Comparison of ENCODE assay signal across 12 mouse cellular contexts in genomic region chr1:37628749-37629148, GRCm38 (mm10).
DNase-seq lines count a peak whose midpoint lies in the region; ATAC-seq and TF ChIP-seq lines count a peak whose summit lies in the region.
"Had no signal": no experiment of that assay in that cellular context is flagged by ENCODE, and none has a peak within 500 bp of the region (broad histone marks: within the 10 kb centered on the region; RNA-seq: fewer than 3 reads in every experiment).

No protein-coding gene starts in this region.

- TF ChIP-seq CTCF in midbrain, postnatal 0 days (IDR thresholded peaks at IDR 0.05) = no peak

- H3K4me1 ChIP-seq in forebrain, embryonic 16.5 days (replicated peaks; ENCODE audit: control insufficient read depth, insufficient read depth, low read length) = no peaks in the 10 kb centered on the region
- H3K4me1 ChIP-seq in forebrain, embryonic 11.5 days (replicated peaks; ENCODE audit: control insufficient read depth, insufficient read depth, low read length) = no peaks in the 10 kb centered on the region
- no peaks in the 10 kb centered on the region for H3K4me1 ChIP-seq in midbrain, postnatal 0 days (ENCODE audit: insufficient read depth, low read length)
- H3K4me1 ChIP-seq in midbrain, embryonic 11.5 days (ENCODE audit: control insufficient read depth, insufficient read depth, low read length) = no peaks in the 10 kb centered on the region

- no peaks in the 10 kb centered on the region for H3K27me3 ChIP-seq in forebrain, embryonic 16.5 days (replicated peaks; ENCODE audit: control insufficient read depth, insufficient read depth, low read length)
- H3K27me3 ChIP-seq in forebrain, embryonic 11.5 days (ENCODE audit: control insufficient read depth, insufficient read depth, low read length) = no peaks in the 10 kb centered on the region
- no peaks in the 10 kb centered on the region for H3K27me3 ChIP-seq in midbrain, postnatal 0 days (ENCODE audit: insufficient read depth, low read length)
- H3K27me3 ChIP-seq in midbrain, embryonic 11.5 days (ENCODE audit: control insufficient read depth, insufficient read depth, low read length) = no peaks in the 10 kb centered on the region
- H3K27me3 ChIP-seq: limb, embryonic 15.5 days had no signal

- no peak for DNase-seq in forebrain, embryonic 11.5 days (ENCODE audit: low spot score)
- DNase-seq in midbrain, postnatal 0 days (ENCODE audit: low spot score) = peak; percentile 74
- no peak for DNase-seq in midbrain, embryonic 11.5 days (ENCODE audit: low spot score, missing footprints)
- DNase-seq in cerebellum, postnatal 25 days = peak; percentile 74 to 78
- no peak for DNase-seq in ovary, postnatal 10 days (ENCODE audit: low spot score)
- DNase-seq in thymus, postnatal 25 days = no peak
- DNase-seq in embryo, embryonic 10 days (ENCODE audit: low spot score) = no peak
- DNase-seq: adrenal gland, postnatal 25 days; gastrocnemius, adult 2 months had no signal

- WGBS in forebrain, embryonic 16.5 days = 60% methylated on average over 6 of the region's 6 CpGs
- 77% methylated on average over 6 of the region's 6 CpGs for WGBS in forebrain, embryonic 11.5 days
- 66% methylated on average over 6 of the region's 6 CpGs for WGBS in midbrain, postnatal 0 days
- WGBS in midbrain, embryonic 11.5 days = 73% methylated on average over 6 of the region's 6 CpGs

- no peak overlapping the region for H3K4me3 ChIP-seq in forebrain, embryonic 16.5 days (replicated peaks; ENCODE audit: low read length)
- no peak overlapping the region for H3K4me3 ChIP-seq in forebrain, embryonic 11.5 days (ENCODE audit: low read depth, low read length)
- H3K4me3 ChIP-seq in midbrain, postnatal 0 days (ENCODE audit: low read depth, low read length) = no peak overlapping the region
- no peak overlapping the region for H3K4me3 ChIP-seq in midbrain, embryonic 11.5 days (ENCODE audit: low read depth, low read length)
- H3K4me3 ChIP-seq: gastrocnemius, adult 2 months; heart, embryonic 10.5 days; limb, embryonic 15.5 days had no signal

- H3K4me2 ChIP-seq in forebrain, embryonic 16.5 days (ENCODE audit: low read length) = no peak overlapping the region
- H3K4me2 ChIP-seq in forebrain, embryonic 11.5 days (ENCODE audit: low read depth, low read length, severe bottlenecking) = no peak overlapping the region
- H3K4me2 ChIP-seq in midbrain, postnatal 0 days (ENCODE audit: low read depth, low read length, poor library complexity, severe bottlenecking) = no peak overlapping the region
- no peak overlapping the region for H3K4me2 ChIP-seq in midbrain, embryonic 11.5 days
- H3K4me2 ChIP-seq: limb, embryonic 15.5 days had no signal

- ATAC-seq in forebrain, embryonic 16.5 days = peak; percentile 70
- no peak for ATAC-seq in forebrain, embryonic 11.5 days (replicated peaks; ENCODE audit: low FRiP score)
- no peak; the same call in 1 of the 2 replicates for ATAC-seq in midbrain, postnatal 0 days (ENCODE audit: low FRiP score)
- no peak for ATAC-seq in midbrain, embryonic 11.5 days (ENCODE audit: low FRiP score)

- H3K9ac ChIP-seq in forebrain, embryonic 16.5 days (replicated peaks; ENCODE audit: low read depth, low read length) = no peak overlapping the region
- H3K9ac ChIP-seq in forebrain, embryonic 11.5 days (ENCODE audit: low read length) = no peak overlapping the region
- no peak overlapping the region for H3K9ac ChIP-seq in midbrain, postnatal 0 days (replicated peaks; ENCODE audit: low read length, poor library complexity, severe bottlenecking)
- H3K9ac ChIP-seq in midbrain, embryonic 11.5 days (ENCODE audit: low read length) = no peak overlapping the region
- H3K9ac ChIP-seq: limb, embryonic 15.5 days had no signal

- H3K9me3 ChIP-seq in forebrain, embryonic 16.5 days (ENCODE audit: control insufficient read depth, low read length) = no peaks in the 10 kb centered on the region
- no peaks in the 10 kb centered on the region for H3K9me3 ChIP-seq in forebrain, embryonic 11.5 days (ENCODE audit: control insufficient read depth, low read length)
- H3K9me3 ChIP-seq in midbrain, postnatal 0 days (ENCODE audit: low read length) = no peaks in the 10 kb centered on the region
- no peaks in the 10 kb centered on the region for H3K9me3 ChIP-seq in midbrain, embryonic 11.5 days (ENCODE audit: control insufficient read depth, low read length)
- H3K9me3 ChIP-seq: heart, embryonic 10.5 days; limb, embryonic 15.5 days had no signal

- H3K27ac ChIP-seq in forebrain, embryonic 16.5 days (ENCODE audit: low read length) = no peak overlapping the region
- no peak overlapping the region for H3K27ac ChIP-seq in forebrain, embryonic 11.5 days (ENCODE audit: low read depth, low read length)
- no peak overlapping the region for H3K27ac ChIP-seq in midbrain, postnatal 0 days (ENCODE audit: low read depth, low read length)
- H3K27ac ChIP-seq in midbrain, embryonic 11.5 days (ENCODE audit: low read depth, low read length) = no peak overlapping the region
- H3K27ac ChIP-seq: gastrocnemius, adult 2 months; heart, embryonic 10.5 days; limb, embryonic 15.5 days had no signal

- H3K36me3 ChIP-seq in forebrain, embryonic 16.5 days (ENCODE audit: control insufficient read depth, insufficient read depth) = no peaks in the 10 kb centered on the region
- H3K36me3 ChIP-seq in forebrain, embryonic 11.5 days (ENCODE audit: control insufficient read depth, insufficient read depth, low read length) = no peaks in the 10 kb centered on the region
- no peaks in the 10 kb centered on the region for H3K36me3 ChIP-seq in midbrain, postnatal 0 days (ENCODE audit: insufficient read depth, low read length)
- no peaks in the 10 kb centered on the region for H3K36me3 ChIP-seq in midbrain, embryonic 11.5 days (ENCODE audit: control insufficient read depth, insufficient read depth, low read length)
- H3K36me3 ChIP-seq: heart, embryonic 10.5 days; limb, embryonic 15.5 days had no signal

Comparison
In these comparisons a context has a peak if more than half of its experiments do, and no peak if none do; other contexts are left out.
1. DNase-seq: peak in midbrain, postnatal 0 days (single experiment) and cerebellum, postnatal 25 days (2 of 2); none in forebrain, embryonic 11.5 days (single experiment), midbrain, embryonic 11.5 days (single experiment), ovary, postnatal 10 days (single experiment), thymus, postnatal 25 days (single experiment) and embryo, embryonic 10 days (single experiment).